In genomic region chr6:36387612-36388400, GRCm38 (mm10) we compare ENCODE assay signal across 8 mouse cellular contexts. TPM values are rescaled to one million over a fixed set of nuclear protein-coding genes. Genes with fewer than 3 reads are reported as not detected.
A peak's percentile ranks its signal among the peaks of the same experiment; 100 is the strongest.
DNase-seq lines count a peak whose midpoint lies in the region; ATAC-seq lines count a peak whose summit lies in the region.

TSS of gene Chrm2 (plus strand) at chr6:36388084.

- WGBS in forebrain, embryonic 13.5 days: 2% methylated on average over 30 of the region's 30 CpGs
- WGBS in limb, embryonic 11.5 days: 3% methylated on average over 30 of the region's 30 CpGs
- WGBS in neural tube, embryonic 11.5 days: 4% methylated on average over 30 of the region's 30 CpGs

- DNase-seq in ovary, postnatal 36 days (ENCODE audit: low spot score): peak; percentile 7
- no peak for DNase-seq in ovary, adult 18-20 months (ENCODE audit: low spot score)
- DNase-seq in limb, embryonic 11.5 days (ENCODE audit: low spot score): peak; percentile 54
- peak; percentile 45 for DNase-seq in neural tube, embryonic 11.5 days (ENCODE audit: low spot score)
- no peak for DNase-seq in spleen, adult 12 weeks (ENCODE audit: low spot score)
- no peak for DNase-seq in spleen, postnatal 14 days (ENCODE audit: low spot score in 2 of 2)

- H3K27ac ChIP-seq in forebrain, embryonic 13.5 days: no peak within 1 kb of the TSS
- no peak within 1 kb of the TSS for H3K27ac ChIP-seq in limb, embryonic 11.5 days (replicated peaks; ENCODE audit: low read depth, low read length)
- no peak within 1 kb of the TSS for H3K27ac ChIP-seq in neural tube, embryonic 11.5 days (ENCODE audit: low read depth, low read length)

- peak; percentile 71 for ATAC-seq in forebrain, embryonic 13.5 days
- peak; percentile 24 to 51; a peak in 2 of 4 replicates for ATAC-seq in hematopoietic stem cell, adult 5-6 weeks (replicated peaks in 1 of 2; ENCODE audit: insufficient read depth in 1 of 2, low FRiP score in 2 of 2, low TSS enrichment in 1 of 2, low read depth in 1 of 2, poor library complexity in 2 of 2, severe bottlenecking in 2 of 2)
- no peak for ATAC-seq in limb, embryonic 11.5 days (ENCODE audit: insufficient number of reproducible peaks, low FRiP score, low TSS enrichment, low read depth)
- ATAC-seq in neural tube, embryonic 11.5 days (ENCODE audit: insufficient read depth, low FRiP score, low TSS enrichment): peak; percentile 54

- no peaks in the 10 kb centered on the region for H3K36me3 ChIP-seq in forebrain, embryonic 13.5 days (ENCODE audit: poor library complexity, severe bottlenecking)
- H3K36me3 ChIP-seq in limb, embryonic 11.5 days (ENCODE audit: control insufficient read depth, insufficient read depth, low read length): no peaks in the 10 kb centered on the region
- H3K36me3 ChIP-seq in neural tube, embryonic 11.5 days (ENCODE audit: control insufficient read depth, insufficient read depth, low read length): no peaks in the 10 kb centered on the region

- peak within 1 kb of the TSS; percentile 68 for H3K9ac ChIP-seq in forebrain, embryonic 13.5 days
- H3K9ac ChIP-seq in limb, embryonic 11.5 days (ENCODE audit: low read length): no peak within 1 kb of the TSS
- H3K9ac ChIP-seq in neural tube, embryonic 11.5 days (ENCODE audit: low read length): peak within 1 kb of the TSS; percentile 40

- H3K4me1 ChIP-seq in forebrain, embryonic 13.5 days: peaks cover 16% of the 10 kb centered on the region
- 0 out of 2 replicates have a peak, but pooled peaks cover 2% of the 10 kb centered on the region for H3K4me1 ChIP-seq in limb, embryonic 11.5 days (ENCODE audit: control insufficient read depth, insufficient read depth, low read length)
- no peaks in the 10 kb centered on the region for H3K4me1 ChIP-seq in neural tube, embryonic 11.5 days (ENCODE audit: control insufficient read depth, insufficient read depth, low read length)

- H3K4me2 ChIP-seq in forebrain, embryonic 13.5 days: peak within 1 kb of the TSS; percentile 97
- H3K4me2 ChIP-seq in limb, embryonic 11.5 days (ENCODE audit: low read depth, severe bottlenecking): peak within 1 kb of the TSS; percentile 81
- peak within 1 kb of the TSS; percentile 94 for H3K4me2 ChIP-seq in neural tube, embryonic 11.5 days (ENCODE audit: low read depth)

- H3K9me3 ChIP-seq in forebrain, embryonic 13.5 days (replicated peaks): no peaks in the 10 kb centered on the region
- H3K9me3 ChIP-seq in limb, embryonic 11.5 days (ENCODE audit: control insufficient read depth, low read length): no peaks in the 10 kb centered on the region
- no peaks in the 10 kb centered on the region for H3K9me3 ChIP-seq in neural tube, embryonic 11.5 days (ENCODE audit: control insufficient read depth, low read length)

- peak within 1 kb of the TSS; percentile 58 for H3K4me3 ChIP-seq in forebrain, embryonic 13.5 days
- peak within 1 kb of the TSS; percentile 34 for H3K4me3 ChIP-seq in limb, embryonic 11.5 days (ENCODE audit: low read depth, low read length)
- H3K4me3 ChIP-seq in neural tube, embryonic 11.5 days (ENCODE audit: low read depth, low read length): peak within 1 kb of the TSS; percentile 50

- peaks cover 33% of the 10 kb centered on the region for H3K27me3 ChIP-seq in forebrain, embryonic 13.5 days
- H3K27me3 ChIP-seq in limb, embryonic 11.5 days (ENCODE audit: control insufficient read depth, insufficient read depth, low read length): peaks cover 27% of the 10 kb centered on the region
- peaks cover 19% of the 10 kb centered on the region for H3K27me3 ChIP-seq in neural tube, embryonic 11.5 days (ENCODE audit: control insufficient read depth, insufficient read depth, low read length)

RNA-seq across cellular contexts. Expression of gene Chrm2, which starts in this region (rescaled TPM):
- polyA plus RNA-seq in forebrain, embryonic 13.5 days (2015; fragmentation: Nextera tagmentation; extraction: Ambion mirVana): 1.3 and 1.5 TPM in 2 replicates
- not detected in 2 replicates for total RNA-seq in hematopoietic stem cell, adult 5-6 weeks (2017)
- polyA plus RNA-seq in limb, embryonic 11.5 days (2014; fragmentation: Nextera tagmentation; extraction: Ambion mirVana): 0.13 and 0.24 TPM in 2 replicates
- 1.1 and 1.2 TPM in 2 replicates for polyA plus RNA-seq in neural tube, embryonic 11.5 days (2014; fragmentation: Nextera tagmentation; extraction: Ambion mirVana)

Comparison
In these comparisons a context has a peak if more than half of its experiments do, and no peak if none do; other contexts are left out.
1. DNase-seq: peak in ovary, postnatal 36 days (single experiment) and neural tube, embryonic 11.5 days (single experiment); none in ovary, adult 18-20 months (single experiment), spleen, adult 12 weeks (single experiment) and spleen, postnatal 14 days (0 of 2).
2. Peak in ATAC-seq in hematopoietic stem cell, adult 5-6 weeks; RNA of the gene not detected or under 1 TPM.
3. Peak in DNase-seq, H3K4me3 ChIP-seq and H3K4me2 ChIP-seq in limb, embryonic 11.5 days; RNA of the gene not detected or under 1 TPM.
4. Peak in every context shown above with its lines, with median percentiles within 50 percentile points of each other: H3K4me2 ChIP-seq and H3K4me3 ChIP-seq.